Mouse (Mus musculus) myocyte (in vitro differentiated cells): Measurements from ENCODE around the gene Med13l. TPM values are rescaled to one million over a fixed set of nuclear protein-coding genes. Genes with fewer than 3 reads are reported as not detected.
A peak's percentile ranks its signal among the peaks of the same experiment; 100 is the strongest.

ENCODE experiments used
- H3K27me3 ChIP-seq: one replicate; pipeline ENCODE4 v1.6.1; 2011; ENCODE audit not compliant: control insufficient read depth, insufficient read depth, insufficient read length
- H3K36me3 ChIP-seq: one replicate; pipeline ENCODE4 v1.6.1; 2011; ENCODE audit not compliant: control insufficient read depth, insufficient read depth
- H3K4me2 ChIP-seq: one replicate; pipeline ENCODE4 v1.6.1; 2011; ENCODE audit warnings: low read depth, control low read depth
- H3K4me3 ChIP-seq: one replicate; pipeline ENCODE4 v1.5.1; 2011; ENCODE audit warnings: mild to moderate bottlenecking, control low read depth, moderate library complexity
- H3K79me2 ChIP-seq: one replicate; pipeline ENCODE4 v1.6.1; 2011; ENCODE audit not compliant: control insufficient read depth, insufficient read depth
- H3ac ChIP-seq: one replicate; pipeline ENCODE4 v1.6.1; 2011; ENCODE audit not compliant: control insufficient read depth, insufficient read length
- CEBPB ChIP-seq: IDR thresholded peaks from 2 replicates; pipeline ENCODE4 v1.6.1; 2011; ENCODE audit warnings: mild to moderate bottlenecking, moderate library complexity; ENCODE audit not compliant: poor library complexity, insufficient read depth, severe bottlenecking
- E2F4 ChIP-seq: IDR thresholded peaks from one replicate; pipeline ENCODE4 v1.6.1; 2011; ENCODE audit warnings: mild to moderate bottlenecking, control low read depth, moderate library complexity; ENCODE audit not compliant: insufficient read depth
- MAX ChIP-seq: IDR thresholded peaks from one replicate; pipeline ENCODE4 v1.6.1; 2011; ENCODE audit warnings: low read depth, mild to moderate bottlenecking, control low read depth
- MYOD1 ChIP-seq, 3 experiments: IDR thresholded peaks; one replicate each; pipeline ENCODE4 v1.6.1; 2011; ENCODE audit warnings: control low read depth in 2 of 3, low read depth in 2 of 3, mild to moderate bottlenecking in 2 of 3, moderate library complexity in 1 of 3; ENCODE audit not compliant: insufficient read length in 2 of 3, control insufficient read depth in 1 of 3
- MYOG ChIP-seq, 3 experiments: IDR thresholded peaks; one replicate each; pipeline ENCODE4 v1.6.1; 2011; ENCODE audit warnings: control low read depth in 2 of 3, low read depth in 2 of 3, mild to moderate bottlenecking in 2 of 3; ENCODE audit not compliant: insufficient read length in 2 of 3, control insufficient read depth in 1 of 3, insufficient read depth in 1 of 3
- POLR2A ChIP-seq: IDR thresholded peaks from one replicate; pipeline ENCODE4 v1.6.1; 2011; ENCODE audit warnings: low read depth, mild to moderate bottlenecking, control low read depth, moderate library complexity; ENCODE audit not compliant: insufficient read length
- POLR2AphosphoS2 ChIP-seq: IDR thresholded peaks from one replicate; pipeline ENCODE4 v1.6.1; 2011; ENCODE audit warnings: low read depth, control low read depth; ENCODE audit not compliant: insufficient read length
- REST ChIP-seq: IDR thresholded peaks from one replicate; pipeline ENCODE4 v1.6.1; 2011; ENCODE audit warnings: mild to moderate bottlenecking, control low read depth, moderate library complexity; ENCODE audit not compliant: insufficient read depth, insufficient read length
- SRF ChIP-seq: IDR thresholded peaks from one replicate; pipeline ENCODE4 v1.6.1; 2011; ENCODE audit warnings: low read depth; ENCODE audit not compliant: control insufficient read depth, insufficient read length
- TCF12 ChIP-seq: IDR thresholded peaks from one replicate; pipeline ENCODE4 v1.6.1; 2011; ENCODE audit warnings: mild to moderate bottlenecking, control low read depth; ENCODE audit not compliant: poor library complexity, insufficient read depth, severe bottlenecking
- TCF3 ChIP-seq: IDR thresholded peaks from one replicate; pipeline ENCODE4 v1.6.1; 2011; ENCODE audit warnings: low read depth, control low read depth; ENCODE audit not compliant: insufficient read length
- USF1 ChIP-seq: IDR thresholded peaks from one replicate; pipeline ENCODE4 v1.6.1; 2011; ENCODE audit warnings: low read depth, mild to moderate bottlenecking, control low read depth, moderate library complexity
- polyA plus RNA-seq: library from polyadenylated mRNA; unstranded; fragments of >200 nt; fragmentation: generic; extraction: Trizol; gene quantifications from one replicate; pipeline ENCODE4 v1.2.1, GENCODE M21; 2012; ENCODE audit warnings: missing spikeins

The Med13l gene
- polyA plus RNA-seq, 1 experiment = 7.4 TPM

DNA sequence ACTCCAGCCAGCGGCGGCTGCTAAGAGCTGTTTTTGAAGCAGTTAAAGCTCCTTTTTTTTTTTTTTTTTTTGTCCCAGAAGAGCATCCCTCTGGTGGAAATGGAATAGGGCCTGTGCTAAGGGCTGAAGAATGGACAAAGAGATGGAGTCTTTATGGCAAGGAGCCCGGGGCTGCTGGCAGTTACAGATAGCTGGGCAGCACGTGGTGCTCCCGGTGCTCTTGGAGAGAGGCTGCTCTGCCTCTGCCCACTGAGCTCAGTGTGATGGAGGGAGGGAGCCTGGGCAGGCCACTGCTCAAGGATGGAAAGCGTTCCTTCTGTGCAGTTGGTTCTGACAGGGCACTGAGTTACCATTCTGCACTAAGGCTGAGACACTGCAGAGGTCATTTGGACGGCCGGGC is 53.6 kb downstream of the Med13l start:
- no peaks in the 10 kb centered on the region for H3K36me3 ChIP-seq
- H3K4me3 ChIP-seq = no peak overlapping the region
- H3K79me2 ChIP-seq = peaks cover 79% of the 10 kb centered on the region
- no peak overlapping the region for H3ac ChIP-seq
- TF ChIP-seq CEBPB (no peak), POLR2AphosphoS2 (no peak), E2F4 (no peak), SRF (no peak), REST (no peak), MYOG (IDR thresholded peaks at IDR 0.05; ENCODE audit: control insufficient read depth in 1 of 3, insufficient read depth in 1 of 3, insufficient read length in 2 of 3, low read depth in 2 of 3) (no peak)
- no peaks in the 10 kb centered on the region for H3K27me3 ChIP-seq
- peak overlapping the region; percentile 72 for H3K4me2 ChIP-seq

DNA sequence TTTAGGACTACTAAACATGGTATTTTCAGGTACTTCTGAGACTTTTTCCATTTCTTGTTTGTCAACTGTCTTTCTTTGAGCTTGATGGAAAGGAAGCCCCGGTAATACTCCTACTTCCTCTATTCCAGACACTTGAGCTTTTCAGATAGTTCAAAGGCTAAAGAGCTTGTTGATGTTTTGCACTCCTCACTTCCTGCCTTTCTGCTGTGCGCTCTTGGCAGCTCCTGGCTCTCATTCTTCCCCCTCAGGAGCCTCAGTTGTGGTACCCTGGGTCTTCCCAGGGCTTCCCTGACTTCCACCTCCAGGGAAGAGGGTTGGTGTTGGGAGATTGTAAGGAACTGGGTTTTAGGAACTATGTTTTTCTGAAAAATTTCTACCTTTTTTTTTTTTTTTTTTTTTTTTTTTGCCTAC is 54.1 kb downstream of the Med13l start:
- Histone ChIP-seq H3ac (no peak overlapping the region), H3K36me3 (no peaks in the 10 kb centered on the region), H3K27me3 (no peaks in the 10 kb centered on the region), H3K4me3 (no peak overlapping the region), H3K4me2 (no peak overlapping the region), H3K79me2 (peaks cover 82% of the 10 kb centered on the region)
- TF ChIP-seq MYOD1 (IDR thresholded peaks at IDR 0.05; ENCODE audit: control insufficient read depth in 1 of 3, insufficient read length in 2 of 3, low read depth in 2 of 3) (no peak), POLR2AphosphoS2 (no peak), TCF12 (no peak), E2F4 (no peak), USF1 (no peak), CEBPB (no peak), MAX (no peak)

DNA sequence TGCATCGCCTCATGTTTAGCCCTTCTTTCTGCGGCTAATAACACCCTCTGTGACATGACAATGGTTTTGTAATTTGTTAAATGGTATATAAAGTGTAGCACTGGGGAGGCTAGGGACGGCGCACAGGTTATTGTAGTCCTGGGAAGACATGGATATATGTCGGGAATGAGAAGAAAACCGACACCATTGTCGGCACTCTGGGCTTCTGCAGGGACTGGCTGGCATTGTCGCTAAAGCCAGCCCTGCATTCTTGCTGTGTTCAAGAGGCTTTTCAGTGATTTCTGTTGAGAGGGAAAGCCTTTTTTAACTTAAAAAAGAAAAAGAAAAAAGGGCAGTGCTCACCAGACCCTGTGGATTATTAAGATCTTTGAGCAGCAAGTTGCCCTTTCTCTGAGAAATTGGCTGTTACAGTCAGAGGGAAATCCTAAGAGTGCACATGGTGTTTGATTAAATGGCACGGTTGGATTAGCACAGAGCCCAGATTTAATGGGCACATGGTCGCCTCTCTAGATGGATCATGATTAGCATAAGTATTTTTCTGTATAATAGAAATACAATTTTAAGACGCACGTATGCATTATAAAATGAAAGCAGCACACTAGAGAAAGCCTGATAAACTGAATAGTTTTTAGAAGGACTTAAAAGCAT is 58.6 kb downstream of the Med13l start:
- TF ChIP-seq CEBPB (no peak), MYOD1 (IDR thresholded peaks at IDR 0.05; ENCODE audit: control insufficient read depth in 1 of 3, insufficient read length in 2 of 3, low read depth in 2 of 3) (no peak), POLR2A (no peak), TCF12 (no peak), SRF (no peak), E2F4 (no peak), USF1 (no peak), TCF3 (no peak)
- Histone ChIP-seq H3K4me2 (no peak overlapping the region), H3K79me2 (peaks cover 89% of the 10 kb centered on the region), H3K4me3 (no peak overlapping the region), H3K27me3 (no peaks in the 10 kb centered on the region), H3K36me3 (no peaks in the 10 kb centered on the region), H3ac (no peak overlapping the region)

GRCm38 (mm10) chr5:118619801-118620200 is 59.3 kb downstream of the Med13l start:
- no peak overlapping the region for H3K4me2 ChIP-seq
- H3K79me2 ChIP-seq = peaks cover 84% of the 10 kb centered on the region
- H3K27me3 ChIP-seq = no peaks in the 10 kb centered on the region
- H3ac ChIP-seq = no peak overlapping the region
- TF ChIP-seq MYOD1 (IDR thresholded peaks at IDR 0.05; ENCODE audit: control insufficient read depth in 1 of 3, insufficient read length in 2 of 3, low read depth in 2 of 3) (peak; percentile 38 to 89 (median 58)), MYOG (IDR thresholded peaks at IDR 0.05; ENCODE audit: control insufficient read depth in 1 of 3, insufficient read depth in 1 of 3, insufficient read length in 2 of 3, low read depth in 2 of 3) (peak in 2 of 3 experiments; percentile 67 to 73), TCF12 (peak; percentile 18), POLR2AphosphoS2 (no peak), SRF (no peak), TCF3 (no peak)
- H3K36me3 ChIP-seq = no peaks in the 10 kb centered on the region
- no peak overlapping the region for H3K4me3 ChIP-seq

- TF ChIP-seq TCF12 (no peak), USF1 (no peak), POLR2AphosphoS2 (no peak), TCF3 (no peak), POLR2A (no peak), MAX (no peak), E2F4 (no peak), REST (no peak), MYOD1 (IDR thresholded peaks at IDR 0.05; ENCODE audit: control insufficient read depth in 1 of 3, insufficient read length in 2 of 3, low read depth in 2 of 3) (no peak), MYOG (IDR thresholded peaks at IDR 0.05; ENCODE audit: control insufficient read depth in 1 of 3, insufficient read depth in 1 of 3, insufficient read length in 2 of 3, low read depth in 2 of 3) (no peak), SRF (no peak), CEBPB (no peak)
- Histone ChIP-seq H3K4me2 (no peak overlapping the region), H3K79me2 (peaks cover 84% of the 10 kb centered on the region), H3K36me3 (no peaks in the 10 kb centered on the region), H3K4me3 (no peak overlapping the region), H3ac (no peak overlapping the region), H3K27me3 (no peaks in the 10 kb centered on the region)
These were observed 59.9 kb downstream of the Med13l start for GRCm38 (mm10) chr5:118620330-118620910.
